Comparison of ENCODE assay signal across 8 mouse cellular contexts in genomic region chr17:50069897-50070636, GRCm38 (mm10).
DNase-seq lines count a peak whose midpoint lies in the region; ATAC-seq and TF ChIP-seq lines count a peak whose summit lies in the region.

No protein-coding gene starts in this region.

- WGBS in kidney, embryonic 14.5 days: 25% methylated on average over 10 of the region's 10 CpGs
- WGBS in heart, embryonic 15.5 days: 15% methylated on average over 10 of the region's 10 CpGs
- 29% methylated on average over 10 of the region's 10 CpGs for WGBS in liver, postnatal 0 days (ENCODE audit: insufficient replicate concordance)
- 66% methylated on average over 10 of the region's 10 CpGs for WGBS in midbrain, embryonic 11.5 days

- H3K4me1 ChIP-seq in kidney, embryonic 14.5 days (ENCODE audit: control insufficient read depth, insufficient read depth, low read length): 0 out of 2 replicates have a peak, but pooled peaks cover 6% of the 10 kb centered on the region
- H3K4me1 ChIP-seq in heart, embryonic 15.5 days (replicated peaks): peaks cover 15% of the 10 kb centered on the region
- peaks cover 21% of the 10 kb centered on the region for H3K4me1 ChIP-seq in liver, postnatal 0 days (ENCODE audit: insufficient read depth)
- no peaks in the 10 kb centered on the region for H3K4me1 ChIP-seq in midbrain, embryonic 11.5 days (ENCODE audit: control insufficient read depth, insufficient read depth, low read length)

- H3K9ac ChIP-seq in kidney, embryonic 14.5 days (ENCODE audit: low read depth, low read length): no peak overlapping the region
- no peak overlapping the region for H3K9ac ChIP-seq in heart, embryonic 15.5 days
- H3K9ac ChIP-seq in liver, postnatal 0 days (replicated peaks): peak overlapping the region; percentile 33
- H3K9ac ChIP-seq in midbrain, embryonic 11.5 days (ENCODE audit: low read length): no peak overlapping the region

- no peak overlapping the region for H3K27ac ChIP-seq in kidney, embryonic 14.5 days (ENCODE audit: low read depth, low read length)
- peak overlapping the region; percentile 62 for H3K27ac ChIP-seq in heart, embryonic 15.5 days
- peak overlapping the region; percentile 82 for H3K27ac ChIP-seq in liver, postnatal 0 days (ENCODE audit: low read depth)
- no peak overlapping the region for H3K27ac ChIP-seq in midbrain, embryonic 11.5 days (ENCODE audit: low read depth, low read length)

- peak; percentile 85 for TF ChIP-seq EP300 in liver, postnatal 0 days (IDR thresholded peaks at IDR 0.05; ENCODE audit: low read depth)

- H3K27me3 ChIP-seq in kidney, embryonic 14.5 days (ENCODE audit: control insufficient read depth, insufficient read depth, low read length): no peaks in the 10 kb centered on the region
- H3K27me3 ChIP-seq in heart, embryonic 15.5 days: no peaks in the 10 kb centered on the region
- no peaks in the 10 kb centered on the region for H3K27me3 ChIP-seq in liver, postnatal 0 days (ENCODE audit: insufficient read depth, low read length)
- H3K27me3 ChIP-seq in midbrain, embryonic 11.5 days (ENCODE audit: control insufficient read depth, insufficient read depth, low read length): no peaks in the 10 kb centered on the region

- no peak overlapping the region for H3K4me2 ChIP-seq in kidney, embryonic 14.5 days (replicated peaks; ENCODE audit: low read depth, low read length)
- peak overlapping the region; percentile 19 for H3K4me2 ChIP-seq in heart, embryonic 15.5 days
- peak overlapping the region; percentile 55 for H3K4me2 ChIP-seq in liver, postnatal 0 days (ENCODE audit: low read depth, low read length)
- H3K4me2 ChIP-seq in midbrain, embryonic 11.5 days: no peak overlapping the region

- no peaks in the 10 kb centered on the region for H3K36me3 ChIP-seq in kidney, embryonic 14.5 days (ENCODE audit: control insufficient read depth, insufficient read depth, low read length)
- 0 out of 2 replicates have a peak, but pooled peaks cover 11% of the 10 kb centered on the region for H3K36me3 ChIP-seq in heart, embryonic 15.5 days
- no peaks in the 10 kb centered on the region for H3K36me3 ChIP-seq in liver, postnatal 0 days (replicated peaks; ENCODE audit: insufficient read depth, low read length)
- no peaks in the 10 kb centered on the region for H3K36me3 ChIP-seq in midbrain, embryonic 11.5 days (ENCODE audit: control insufficient read depth, insufficient read depth, low read length)

- DNase-seq in kidney, postnatal 10 days: no peak
- DNase-seq in c-Kit-positive CD71-negative TER-119-negative erythroid progenitor cells, embryonic 14.5 days (ENCODE audit: low read depth): peak; percentile 31
- DNase-seq in liver, postnatal 0 days: peak; percentile 26
- DNase-seq in midbrain, embryonic 11.5 days (ENCODE audit: low spot score, missing footprints): no peak
- DNase-seq in ovary, adult 18-20 months (ENCODE audit: low spot score): no peak
- no peak for DNase-seq in cerebellum, adult 18-20 months

- ATAC-seq in kidney, embryonic 14.5 days (ENCODE audit: low FRiP score, low TSS enrichment): peak; percentile 62; the same call in 1 of the 2 replicates
- no peak; the same call in 1 of the 2 replicates for ATAC-seq in heart, embryonic 15.5 days (replicated peaks; ENCODE audit: insufficient number of reproducible peaks, insufficient read depth, low FRiP score, low read depth)
- peak; percentile 56 for ATAC-seq in liver, postnatal 0 days
- no peak for ATAC-seq in midbrain, embryonic 11.5 days (ENCODE audit: low FRiP score)

- no peaks in the 10 kb centered on the region for H3K9me3 ChIP-seq in kidney, embryonic 14.5 days (ENCODE audit: control insufficient read depth, low read length)
- H3K9me3 ChIP-seq in heart, embryonic 15.5 days (replicated peaks): no peaks in the 10 kb centered on the region
- no peaks in the 10 kb centered on the region for H3K9me3 ChIP-seq in liver, postnatal 0 days (ENCODE audit: low read length)
- H3K9me3 ChIP-seq in midbrain, embryonic 11.5 days (ENCODE audit: control insufficient read depth, low read length): no peaks in the 10 kb centered on the region

- H3K4me3 ChIP-seq in kidney, embryonic 14.5 days (ENCODE audit: low read length): no peak overlapping the region
- no peak overlapping the region for H3K4me3 ChIP-seq in heart, embryonic 15.5 days
- H3K4me3 ChIP-seq in liver, postnatal 0 days (ENCODE audit: low read depth, low read length): no peak overlapping the region
- no peak overlapping the region for H3K4me3 ChIP-seq in midbrain, embryonic 11.5 days (ENCODE audit: low read depth, low read length)

- TF ChIP-seq CTCF in liver, postnatal 0 days (IDR thresholded peaks at IDR 0.05; ENCODE audit: low read depth): no peak

Comparison
In these comparisons a context has a peak if more than half of its experiments do, and no peak if none do; other contexts are left out.
1. ATAC-seq: peak in kidney, embryonic 14.5 days (single experiment) and liver, postnatal 0 days (single experiment); none in heart, embryonic 15.5 days (single experiment) and midbrain, embryonic 11.5 days (single experiment).
2. H3K27ac ChIP-seq: peak in heart, embryonic 15.5 days (single experiment) and liver, postnatal 0 days (single experiment); none in kidney, embryonic 14.5 days (single experiment) and midbrain, embryonic 11.5 days (single experiment).
3. H3K4me2 ChIP-seq: peak in heart, embryonic 15.5 days (single experiment) and liver, postnatal 0 days (single experiment); none in kidney, embryonic 14.5 days (single experiment) and midbrain, embryonic 11.5 days (single experiment).
4. DNase-seq: peak in c-Kit-positive CD71-negative TER-119-negative erythroid progenitor cells, embryonic 14.5 days (single experiment) and liver, postnatal 0 days (single experiment); none in kidney, postnatal 10 days (single experiment), midbrain, embryonic 11.5 days (single experiment), ovary, adult 18-20 months (single experiment) and cerebellum, adult 18-20 months (0 of 2).